ENCODE assay signal across 14 mouse cellular contexts in the genomic region with DNA sequence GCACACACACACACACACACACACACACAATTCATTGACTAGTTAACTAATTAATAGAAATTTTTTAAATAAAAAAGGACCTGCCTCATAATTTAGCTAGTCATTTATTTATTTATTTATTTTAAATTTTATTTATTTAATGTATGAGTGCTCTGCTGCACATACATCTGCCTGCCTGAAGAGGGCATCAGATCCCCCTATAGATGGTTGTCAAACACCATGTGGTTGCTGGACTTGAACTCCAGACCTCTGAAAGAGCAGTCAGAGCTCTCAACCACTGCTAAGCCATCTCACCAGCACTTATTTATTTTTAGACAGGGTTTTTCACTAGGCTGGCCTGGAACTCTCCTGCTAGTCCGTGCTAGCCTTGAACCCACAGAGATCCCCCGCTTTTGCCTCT. TPM values are rescaled to one million over a fixed set of nuclear protein-coding genes. Genes with fewer than 3 reads are reported as not detected.
DNase-seq lines count a peak whose midpoint lies in the region; ATAC-seq and TF ChIP-seq lines count a peak whose summit lies in the region.
"Had no signal": no experiment of that assay in that cellular context is flagged by ENCODE, and none has a peak within 500 bp of the region (broad histone marks: within the 10 kb centered on the region; RNA-seq: fewer than 3 reads in every experiment).

No protein-coding gene starts in this region.

- H3K4me3 ChIP-seq in hindbrain, postnatal 0 days (ENCODE audit: low read length) = no peak overlapping the region
- no peak overlapping the region for H3K4me3 ChIP-seq in hindbrain, embryonic 12.5 days
- H3K4me3 ChIP-seq in lung, postnatal 0 days (ENCODE audit: low read depth, low read length) = no peak overlapping the region
- no peak overlapping the region for H3K4me3 ChIP-seq in bone marrow macrophage, adult 2 months (ENCODE audit: insufficient read depth, low read length)
- H3K4me3 ChIP-seq: heart, embryonic 15.5 days; hindbrain, embryonic 15.5 days; liver, embryonic 15.5 days; midbrain, embryonic 10.5 days had no signal

- H3K36me3 ChIP-seq in hindbrain, postnatal 0 days (ENCODE audit: insufficient read depth, low read length) = no peaks in the 10 kb centered on the region
- H3K36me3 ChIP-seq in hindbrain, embryonic 12.5 days = no peaks in the 10 kb centered on the region
- H3K36me3 ChIP-seq in lung, postnatal 0 days (ENCODE audit: insufficient read depth, low read length) = no peaks in the 10 kb centered on the region
- no peaks in the 10 kb centered on the region for H3K36me3 ChIP-seq in splenic B cell, adult 2 months (ENCODE audit: control insufficient read depth, insufficient read depth, low read length, poor library complexity, severe bottlenecking)
- H3K36me3 ChIP-seq: heart, embryonic 15.5 days; hindbrain, embryonic 15.5 days; liver, embryonic 15.5 days; midbrain, embryonic 10.5 days had no signal

- TF ChIP-seq POLR2A in bone marrow macrophage, adult 2 months (IDR thresholded peaks at IDR 0.05; ENCODE audit: borderline replicate concordance, low read depth, low read length) = no peak

- DNase-seq in hindbrain, postnatal 0 days (ENCODE audit: low spot score) = no peak
- no peak for DNase-seq in lung, postnatal 0 days (ENCODE audit: low spot score)
- no peak for DNase-seq in lung, postnatal 25 days (ENCODE audit: low spot score)
- peak; percentile 34 for DNase-seq in splenic B cell, adult 2 months (ENCODE audit: low read depth, low spot score)
- no peak for DNase-seq in embryo, embryonic 9.5 days (ENCODE audit: extremely low spot score)
- DNase-seq: cerebellum, adult 11 months; cerebellum, postnatal 36 days; lung, postnatal 36 days had no signal

- peak; percentile 43 for TF ChIP-seq CTCF in hindbrain, postnatal 0 days (IDR thresholded peaks at IDR 0.05; ENCODE audit: low read depth)
- peak; percentile 45 for TF ChIP-seq CTCF in lung, postnatal 0 days (IDR thresholded peaks at IDR 0.05)
- TF ChIP-seq CTCF in bone marrow macrophage, adult 2 months (IDR thresholded peaks at IDR 0.05; ENCODE audit: low read depth, low read length) = peak; percentile 24; the same call in 1 of the 2 replicates

- no peak overlapping the region for H3K27ac ChIP-seq in hindbrain, postnatal 0 days
- no peak overlapping the region for H3K27ac ChIP-seq in hindbrain, embryonic 12.5 days
- no peak overlapping the region for H3K27ac ChIP-seq in lung, postnatal 0 days (ENCODE audit: low read length)
- H3K27ac ChIP-seq in bone marrow macrophage, adult 2 months (ENCODE audit: insufficient read depth, low read depth, low read length) = no peak overlapping the region
- H3K27ac ChIP-seq: heart, embryonic 15.5 days had no signal

- no peak overlapping the region for H3K4me2 ChIP-seq in hindbrain, postnatal 0 days (ENCODE audit: low read depth, low read length)
- H3K4me2 ChIP-seq in hindbrain, embryonic 12.5 days (replicated peaks) = no peak overlapping the region
- H3K4me2 ChIP-seq in lung, postnatal 0 days (replicated peaks; ENCODE audit: low read depth, low read length) = no peak overlapping the region
- H3K4me2 ChIP-seq: heart, embryonic 15.5 days; hindbrain, embryonic 15.5 days; liver, embryonic 15.5 days had no signal

- no peak for ATAC-seq in hindbrain, postnatal 0 days
- ATAC-seq in hindbrain, embryonic 12.5 days (ENCODE audit: low FRiP score) = no peak
- no peak for ATAC-seq in lung, postnatal 0 days

- TF ChIP-seq EP300 in lung, postnatal 0 days (IDR thresholded peaks at IDR 0.05) = no peak

- H3K9ac ChIP-seq in hindbrain, postnatal 0 days (replicated peaks; ENCODE audit: low read length) = no peak overlapping the region
- H3K9ac ChIP-seq in hindbrain, embryonic 12.5 days = no peak overlapping the region
- no peak overlapping the region for H3K9ac ChIP-seq in lung, postnatal 0 days (replicated peaks; ENCODE audit: low read depth)
- H3K9ac ChIP-seq: heart, embryonic 15.5 days; hindbrain, embryonic 15.5 days; liver, embryonic 15.5 days had no signal

- H3K4me1 ChIP-seq in hindbrain, postnatal 0 days (ENCODE audit: insufficient read depth, low read length) = peaks cover 16% of the 10 kb centered on the region
- peaks cover 33% of the 10 kb centered on the region for H3K4me1 ChIP-seq in hindbrain, embryonic 12.5 days
- H3K4me1 ChIP-seq in lung, postnatal 0 days (ENCODE audit: insufficient read depth, low read depth, low read length) = peaks cover 7% of the 10 kb centered on the region
- H3K4me1 ChIP-seq in bone marrow macrophage, adult 2 months (ENCODE audit: control insufficient read depth, insufficient read depth, low read length) = peaks cover 7% of the 10 kb centered on the region

- no peaks in the 10 kb centered on the region for H3K27me3 ChIP-seq in hindbrain, postnatal 0 days (ENCODE audit: insufficient read depth, low read length)
- 0 out of 2 replicates have a peak, but pooled peaks cover 3% of the 10 kb centered on the region for H3K27me3 ChIP-seq in hindbrain, embryonic 12.5 days
- no peaks in the 10 kb centered on the region for H3K27me3 ChIP-seq in lung, postnatal 0 days (replicated peaks; ENCODE audit: insufficient read depth, low read length)
- H3K27me3 ChIP-seq in splenic B cell, adult 2 months (ENCODE audit: control insufficient read depth, insufficient read depth, low read length, poor library complexity, severe bottlenecking) = no peaks in the 10 kb centered on the region
- H3K27me3 ChIP-seq: liver, embryonic 15.5 days had no signal

- 93% methylated on average over 2 of the region's 2 CpGs for WGBS in hindbrain, postnatal 0 days
- 91% methylated on average over 2 of the region's 2 CpGs for WGBS in hindbrain, embryonic 12.5 days
- WGBS in lung, postnatal 0 days = 88% methylated on average over 2 of the region's 2 CpGs

- H3K9me3 ChIP-seq in hindbrain, postnatal 0 days (ENCODE audit: low read length) = no peaks in the 10 kb centered on the region
- H3K9me3 ChIP-seq in hindbrain, embryonic 12.5 days (replicated peaks) = no peaks in the 10 kb centered on the region
- H3K9me3 ChIP-seq in lung, postnatal 0 days (ENCODE audit: low read length) = no peaks in the 10 kb centered on the region
- H3K9me3 ChIP-seq: heart, embryonic 15.5 days; hindbrain, embryonic 15.5 days; liver, embryonic 15.5 days; midbrain, embryonic 10.5 days had no signal

RNA-seq across cellular contexts. Expression of a gene that starts 50.6 kb away (rescaled TPM):
- total RNA-seq in hindbrain, postnatal 0 days (2014; rRNA removed) = 38.2 and 38.9 TPM in 2 replicates
- polyA plus RNA-seq in hindbrain, postnatal 0 days (2015; fragmentation: Nextera tagmentation; extraction: Ambion mirVana) = 19.1 and 19.8 TPM in 2 replicates
- 19.5 and 20.9 TPM in 2 replicates for polyA plus RNA-seq in hindbrain, embryonic 12.5 days (2016; fragmentation: Nextera tagmentation; extraction: Ambion mirVana)
- 10.1 and 10.5 TPM in 2 replicates for polyA plus RNA-seq in lung, postnatal 0 days (2015; fragmentation: Nextera tagmentation; extraction: Ambion mirVana)
- polyA plus RNA-seq in bone marrow macrophage, adult 2 months (2012; ENCODE audit: insufficient read depth, insufficient read length, missing spikeins) = 8.5 and 10.5 TPM in 2 replicates
